Mouse (Mus musculus) C2C12 (cell line): ENCODE measurements around the gene Pex11a.

Source experiments
- CTCF ChIP-seq: IDR thresholded peaks from one replicate; pipeline ENCODE4 v1.5.1; 2011; ENCODE audit not compliant: control insufficient read depth, insufficient read depth, insufficient read length
- MAX ChIP-seq: IDR thresholded peaks from one replicate; pipeline ENCODE4 v1.6.1; 2011; ENCODE audit warnings: mild to moderate bottlenecking, control low read depth
- USF1 ChIP-seq: IDR thresholded peaks from one replicate; pipeline ENCODE4 v1.6.1; 2011; ENCODE audit warnings: low read depth, mild to moderate bottlenecking, control low read depth, moderate library complexity

DNA sequence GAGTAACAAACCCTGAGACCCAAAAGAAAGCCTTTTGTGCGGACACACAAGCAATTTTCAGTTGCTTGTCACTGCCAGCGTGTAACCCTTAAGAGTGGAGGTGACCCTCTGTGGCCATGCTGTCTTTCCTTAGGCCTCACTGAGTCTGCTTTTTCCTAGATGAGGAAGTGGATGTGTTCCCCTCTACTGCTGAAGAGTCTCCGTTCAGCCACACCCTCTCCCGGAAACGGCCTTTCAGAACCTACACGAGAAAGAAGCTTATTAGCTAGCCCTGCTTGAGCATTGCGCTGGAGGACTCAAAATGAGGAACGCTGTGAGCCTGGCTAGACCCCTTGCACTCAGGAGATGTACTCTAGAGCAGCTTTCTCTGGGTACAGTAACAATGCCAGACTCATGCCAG lies 46.4 kb downstream of the Pex11a start:
- TF ChIP-seq CTCF (no peak), USF1 (no peak), MAX (no peak)
